Mouse (Mus musculus) B cell, adult 67 days (primary cell): ENCODE data around the gene Fam171b. TPM values are rescaled to one million over a fixed set of nuclear protein-coding genes. Genes with fewer than 3 reads are reported as not detected.

Experiments used
- total RNA-seq, 2 experiments: library from RNA; stranded (reverse); gene quantifications; 4 replicates each; pipeline ENCODE4 v1.2.4; 2023

Fam171b gene
- total RNA-seq = under 1 TPM; 0.09 to 0.17 TPM

DNA sequence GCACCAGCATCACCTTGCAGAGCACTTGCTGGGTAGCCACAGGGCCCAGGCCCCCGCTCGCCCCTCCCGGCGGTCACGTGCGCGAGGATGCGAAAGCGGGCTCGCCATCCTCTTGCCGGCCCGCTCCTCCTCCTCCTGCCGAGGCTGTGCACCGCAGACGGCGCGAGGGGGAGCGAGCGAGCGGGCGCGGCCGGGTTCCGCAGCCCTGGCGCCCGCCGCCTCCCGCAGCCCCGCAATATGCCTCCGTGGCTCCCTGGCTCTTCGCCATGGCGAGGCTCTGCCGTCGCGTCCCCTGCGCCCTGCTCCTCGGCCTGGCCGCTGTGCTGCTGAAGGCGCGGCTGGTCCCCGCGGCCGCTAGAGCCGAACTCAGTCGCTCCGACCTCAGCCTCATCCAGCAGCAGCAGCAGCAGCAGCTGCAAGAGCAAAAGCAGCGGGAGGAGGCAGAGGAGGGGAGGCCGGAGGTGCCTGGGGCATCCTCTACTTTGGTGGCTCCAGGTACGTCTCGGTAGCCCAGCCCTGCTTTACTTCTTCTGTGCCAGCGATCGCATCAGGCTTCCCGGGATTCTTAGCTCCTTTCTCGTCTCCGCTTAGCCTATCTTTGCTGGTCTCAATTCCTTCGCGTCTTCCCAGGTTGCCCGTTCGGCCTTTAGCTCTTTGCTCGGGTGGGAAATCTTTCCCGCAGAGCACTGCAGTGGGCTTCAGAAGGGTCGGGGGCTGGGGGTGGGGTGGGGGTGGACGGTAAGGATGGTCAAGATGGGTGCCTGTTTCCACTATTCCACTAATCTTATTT is at the start of gene Fam171b:
Gene Fam171b (plus strand): TSS at position 154 of the 790 bp plus-strand sequence.

Other genes with a start within 250 kb of the Fam171b start
- gene Zc3h15, start 168.2 kb upstream of the Fam171b start, total RNA-seq = 100 to 1,000 TPM; 107 to 118 TPM
- gene Itgav, start 88.2 kb upstream of the Fam171b start, total RNA-seq = 10 to 100 TPM; 56.0 to 63.1 TPM
- not detected for gene Zswim2, start 128.6 kb downstream of the Fam171b start, total RNA-seq
- 1 to 10 TPM; 3.4 to 4.0 TPM for gene Gm13698, start 143.1 kb downstream of the Fam171b start, total RNA-seq
- 1 to 10 TPM; 3.4 to 4.0 TPM for gene Gm13693, start 148.9 kb downstream of the Fam171b start, total RNA-seq
- not detected for gene Gm13695, start 154.7 kb downstream of the Fam171b start, total RNA-seq
- gene Gm13696, start 160.5 kb downstream of the Fam171b start, total RNA-seq = 1 to 10 TPM; 3.4 to 4.0 TPM
- 1 to 10 TPM; 3.4 to 4.0 TPM for gene Gm13694, start 166.3 kb downstream of the Fam171b start, total RNA-seq
- 1 to 10 TPM; 3.4 to 4.0 TPM for gene Gm13697, start 172.1 kb downstream of the Fam171b start, total RNA-seq
- gene Gm13691, start 177.9 kb downstream of the Fam171b start, total RNA-seq = 1 to 10 TPM; 3.4 to 4.0 TPM